Mouse (Mus musculus): ENCODE data around the gene Lekr1. TPM values are rescaled to one million over a fixed set of nuclear protein-coding genes. Genes with fewer than 3 reads are reported as not detected.

The Lekr1 gene
- polyA plus RNA-seq, 1 experiment from 2014 or later: 9.2 TPM

DNA sequence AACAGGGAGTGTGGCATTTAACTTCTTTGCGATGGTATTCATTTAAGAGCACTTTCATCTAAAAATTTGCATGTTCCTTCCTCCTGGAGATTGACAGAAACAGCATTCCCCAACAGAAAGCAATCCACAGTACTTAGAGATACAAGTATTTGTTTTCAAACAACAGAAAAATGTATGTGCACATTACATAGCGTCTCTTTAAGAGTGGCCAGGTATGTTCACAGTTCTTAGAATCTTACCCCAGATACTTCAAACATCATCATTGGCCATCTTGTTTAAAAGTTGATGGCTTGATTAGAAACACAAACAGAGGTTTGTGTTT is 38.4 kb upstream of the Lekr1 start:
- no peaks in the 10 kb centered on the region for H3K27me3 ChIP-seq (ENCODE audit: control insufficient read depth, insufficient read depth, low read length)

GRCm38 (mm10) chr3:65629565-65630112 is 36.4 kb upstream of the Lekr1 start:
- Histone ChIP-seq H3K36me3 (ENCODE audit: control insufficient read depth, insufficient read depth, low read length) (no peaks in the 10 kb centered on the region), H3K27me3 (ENCODE audit: control insufficient read depth, insufficient read depth, low read length) (no peaks in the 10 kb centered on the region), H3K27ac (replicated peaks in 1 of 2; ENCODE audit: control insufficient read depth in 1 of 2, insufficient read depth in 1 of 2, low read depth in 2 of 2, low read length in 2 of 2) (no peak overlapping the region), H3K9me3 (ENCODE audit: control insufficient read depth, low read length) (no peaks in the 10 kb centered on the region), H3K4me2 (ENCODE audit: low read length) (no peak overlapping the region), H3K9ac (ENCODE audit: low read length) (no peak overlapping the region), H3K4me3 (ENCODE audit: control insufficient read depth in 1 of 2, insufficient read depth in 1 of 2, low read depth in 1 of 2, low read length in 2 of 2) (no peak overlapping the region), H3K4me1 (ENCODE audit: control insufficient read depth in 2 of 2, insufficient read depth in 2 of 2, low read length in 2 of 2) (no peaks in the 10 kb centered on the region)
- WGBS: 80% methylated on average over 9 of the region's 9 CpGs
- no peak for ATAC-seq (ENCODE audit: insufficient number of reproducible peaks, insufficient read depth, low FRiP score, low read depth)

More for the DNA sequence above, 38.4 kb upstream of the Lekr1 start:
- Histone ChIP-seq H3K9me3 (ENCODE audit: control insufficient read depth, low read length) (0 out of 2 replicates have a peak, but pooled peaks cover under 1% of the 10 kb centered on the region), H3K36me3 (ENCODE audit: control insufficient read depth, insufficient read depth, low read length) (no peaks in the 10 kb centered on the region), H3K4me2 (ENCODE audit: low read length) (no peak overlapping the region), H3K9ac (ENCODE audit: low read length) (no peak overlapping the region), H3K4me1 (ENCODE audit: control insufficient read depth in 2 of 2, insufficient read depth in 2 of 2, low read length in 2 of 2) (no peaks in the 10 kb centered on the region), H3K4me3 (ENCODE audit: control insufficient read depth in 1 of 2, insufficient read depth in 1 of 2, low read depth in 1 of 2, low read length in 2 of 2) (no peak overlapping the region), H3K27ac (replicated peaks in 1 of 2; ENCODE audit: control insufficient read depth in 1 of 2, insufficient read depth in 1 of 2, low read depth in 2 of 2, low read length in 2 of 2) (no peak overlapping the region)
- WGBS: 84% methylated on average over 2 of the region's 2 CpGs
- no peak for ATAC-seq (ENCODE audit: insufficient number of reproducible peaks, insufficient read depth, low FRiP score, low read depth)

GRCm38 (mm10) chr3:65633604-65634003 is 32.4 kb upstream of the Lekr1 start:
- Histone ChIP-seq H3K27me3 (ENCODE audit: control insufficient read depth, insufficient read depth, low read length) (no peaks in the 10 kb centered on the region), H3K4me1 (ENCODE audit: control insufficient read depth in 2 of 2, insufficient read depth in 2 of 2, low read length in 2 of 2) (0 out of 4 replicates have a peak, but pooled peaks cover 0 to 2% of the 10 kb centered on the region in 2 experiments), H3K4me2 (ENCODE audit: low read length) (no peak overlapping the region), H3K36me3 (ENCODE audit: control insufficient read depth, insufficient read depth, low read length) (no peaks in the 10 kb centered on the region), H3K4me3 (ENCODE audit: control insufficient read depth in 1 of 2, insufficient read depth in 1 of 2, low read depth in 1 of 2, low read length in 2 of 2) (no peak overlapping the region), H3K9ac (ENCODE audit: low read length) (no peak overlapping the region), H3K9me3 (ENCODE audit: control insufficient read depth, low read length) (no peaks in the 10 kb centered on the region), H3K27ac (replicated peaks in 1 of 2; ENCODE audit: control insufficient read depth in 1 of 2, insufficient read depth in 1 of 2, low read depth in 2 of 2, low read length in 2 of 2) (no peak overlapping the region)
- no peak for ATAC-seq (ENCODE audit: insufficient number of reproducible peaks, insufficient read depth, low FRiP score, low read depth)
- 64% methylated on average over 4 of the region's 4 CpGs for WGBS

- Histone ChIP-seq H3K4me1 (ENCODE audit: control insufficient read depth in 2 of 2, insufficient read depth in 2 of 2, low read length in 2 of 2) (0 out of 4 replicates have a peak, but pooled peaks cover 0 to 2% of the 10 kb centered on the region in 2 experiments), H3K27me3 (ENCODE audit: control insufficient read depth, insufficient read depth, low read length) (no peaks in the 10 kb centered on the region), H3K4me2 (ENCODE audit: low read length) (peak overlapping the region; percentile 48), H3K27ac (replicated peaks in 1 of 2; ENCODE audit: control insufficient read depth in 1 of 2, insufficient read depth in 1 of 2, low read depth in 2 of 2, low read length in 2 of 2) (peak overlapping the region in 1 of 2 experiments; percentile 56; a peak in 1 of 4 replicates), H3K4me3 (ENCODE audit: control insufficient read depth in 1 of 2, insufficient read depth in 1 of 2, low read depth in 1 of 2, low read length in 2 of 2) (no peak overlapping the region), H3K9ac (ENCODE audit: low read length) (no peak overlapping the region), H3K36me3 (ENCODE audit: control insufficient read depth, insufficient read depth, low read length) (no peaks in the 10 kb centered on the region), H3K9me3 (ENCODE audit: control insufficient read depth, low read length) (no peaks in the 10 kb centered on the region)
- WGBS: 19% methylated on average over 9 of the region's 9 CpGs
- no peak for ATAC-seq (ENCODE audit: insufficient number of reproducible peaks, insufficient read depth, low FRiP score, low read depth)
Observed at GRCm38 (mm10) chr3:65635983-65636382, 30.0 kb upstream of the Lekr1 start.

- Histone ChIP-seq H3K27me3 (ENCODE audit: control insufficient read depth, insufficient read depth, low read length) (no peaks in the 10 kb centered on the region), H3K4me1 (ENCODE audit: control insufficient read depth in 2 of 2, insufficient read depth in 2 of 2, low read length in 2 of 2) (0 out of 4 replicates have a peak, but pooled peaks cover 0 to 2% of the 10 kb centered on the region in 2 experiments), H3K27ac (replicated peaks in 1 of 2; ENCODE audit: control insufficient read depth in 1 of 2, insufficient read depth in 1 of 2, low read depth in 2 of 2, low read length in 2 of 2) (no peak overlapping the region), H3K9me3 (ENCODE audit: control insufficient read depth, low read length) (no peaks in the 10 kb centered on the region), H3K9ac (ENCODE audit: low read length) (no peak overlapping the region), H3K4me3 (ENCODE audit: control insufficient read depth in 1 of 2, insufficient read depth in 1 of 2, low read depth in 1 of 2, low read length in 2 of 2) (no peak overlapping the region), H3K36me3 (ENCODE audit: control insufficient read depth, insufficient read depth, low read length) (no peaks in the 10 kb centered on the region), H3K4me2 (ENCODE audit: low read length) (no peak overlapping the region)
- WGBS: 86% methylated on average over 7 of the region's 7 CpGs
- ATAC-seq (ENCODE audit: insufficient number of reproducible peaks, insufficient read depth, low FRiP score, low read depth): no peak
Observed at GRCm38 (mm10) chr3:65637313-65637712, 28.7 kb upstream of the Lekr1 start.

DNA sequence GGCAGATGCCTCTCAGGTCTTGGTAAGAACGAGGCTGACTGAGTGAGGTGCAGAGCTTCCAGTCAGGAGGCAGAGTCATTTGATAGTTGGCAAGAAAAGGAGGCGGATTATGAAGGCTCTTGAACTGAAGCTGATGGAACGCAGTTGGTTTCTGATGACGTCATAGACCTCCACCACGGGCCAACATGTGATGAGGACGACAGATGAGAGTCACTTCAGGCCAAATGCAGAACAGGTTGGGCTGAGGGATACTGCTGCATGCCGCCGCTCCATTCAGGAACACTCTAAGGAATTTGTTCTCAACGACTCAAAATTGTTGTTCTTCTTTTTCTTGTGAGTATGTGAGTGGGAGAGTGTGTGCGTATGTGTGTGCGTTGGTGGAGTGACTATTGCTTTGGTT is 27.1 kb upstream of the Lekr1 start:
- Histone ChIP-seq H3K36me3 (ENCODE audit: control insufficient read depth, insufficient read depth, low read length) (no peaks in the 10 kb centered on the region), H3K4me1 (ENCODE audit: control insufficient read depth in 2 of 2, insufficient read depth in 2 of 2, low read length in 2 of 2) (0 out of 4 replicates have a peak, but pooled peaks cover 0 to 2% of the 10 kb centered on the region in 2 experiments), H3K9ac (ENCODE audit: low read length) (no peak overlapping the region), H3K27ac (replicated peaks in 1 of 2; ENCODE audit: control insufficient read depth in 1 of 2, insufficient read depth in 1 of 2, low read depth in 2 of 2, low read length in 2 of 2) (no peak overlapping the region), H3K4me3 (ENCODE audit: control insufficient read depth in 1 of 2, insufficient read depth in 1 of 2, low read depth in 1 of 2, low read length in 2 of 2) (no peak overlapping the region), H3K9me3 (ENCODE audit: control insufficient read depth, low read length) (no peaks in the 10 kb centered on the region), H3K4me2 (ENCODE audit: low read length) (no peak overlapping the region), H3K27me3 (ENCODE audit: control insufficient read depth, insufficient read depth, low read length) (no peaks in the 10 kb centered on the region)
- 66% methylated on average over 11 of the region's 11 CpGs for WGBS
- no peak for ATAC-seq (ENCODE audit: insufficient number of reproducible peaks, insufficient read depth, low FRiP score, low read depth)

GRCm38 (mm10) chr3:65639454-65640014 is 26.5 kb upstream of the Lekr1 start:
- H3K4me2 ChIP-seq (ENCODE audit: low read length): no peak overlapping the region
- ATAC-seq (ENCODE audit: insufficient number of reproducible peaks, insufficient read depth, low FRiP score, low read depth): no peak
- H3K9ac ChIP-seq (ENCODE audit: low read length): no peak overlapping the region
- H3K9me3 ChIP-seq (ENCODE audit: control insufficient read depth, low read length): no peaks in the 10 kb centered on the region
- H3K4me1 ChIP-seq (ENCODE audit: control insufficient read depth in 2 of 2, insufficient read depth in 2 of 2, low read length in 2 of 2): 0 out of 4 replicates have a peak, but pooled peaks cover 0 to 2% of the 10 kb centered on the region in 2 experiments
- H3K36me3 ChIP-seq (ENCODE audit: control insufficient read depth, insufficient read depth, low read length): no peaks in the 10 kb centered on the region
- H3K4me3 ChIP-seq (ENCODE audit: control insufficient read depth in 1 of 2, insufficient read depth in 1 of 2, low read depth in 1 of 2, low read length in 2 of 2): no peak overlapping the region
- no peaks in the 10 kb centered on the region for H3K27me3 ChIP-seq (ENCODE audit: control insufficient read depth, insufficient read depth, low read length)
- WGBS: 82% methylated on average over 5 of the region's 5 CpGs
- H3K27ac ChIP-seq (replicated peaks in 1 of 2; ENCODE audit: control insufficient read depth in 1 of 2, insufficient read depth in 1 of 2, low read depth in 2 of 2, low read length in 2 of 2): no peak overlapping the region

DNA sequence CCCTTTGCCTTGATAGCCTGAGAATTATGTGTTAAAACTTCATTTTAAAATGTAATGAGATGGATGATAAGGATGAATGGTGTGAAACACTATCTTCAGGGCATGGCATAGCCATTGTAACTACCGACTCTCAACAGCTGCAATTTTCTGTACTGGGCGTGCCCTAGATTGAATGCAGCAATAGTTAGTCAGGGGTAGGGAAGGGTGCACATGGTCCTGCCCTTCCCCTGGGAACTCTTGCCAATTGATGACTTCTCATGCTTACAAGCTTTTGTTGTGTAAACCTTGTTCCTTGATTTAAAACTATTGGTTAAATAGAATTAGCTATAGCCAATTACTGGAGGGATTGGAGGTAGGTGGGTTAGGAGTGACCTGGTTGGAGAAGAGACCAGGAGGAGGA is 23.1 kb upstream of the Lekr1 start:
- 81% methylated on average over 2 of the region's 2 CpGs for WGBS
- no peak overlapping the region for H3K4me3 ChIP-seq (ENCODE audit: control insufficient read depth in 1 of 2, insufficient read depth in 1 of 2, low read depth in 1 of 2, low read length in 2 of 2)
- H3K4me1 ChIP-seq (ENCODE audit: control insufficient read depth in 2 of 2, insufficient read depth in 2 of 2, low read length in 2 of 2): no peaks in the 10 kb centered on the region
- no peak overlapping the region for H3K27ac ChIP-seq (replicated peaks in 1 of 2; ENCODE audit: control insufficient read depth in 1 of 2, insufficient read depth in 1 of 2, low read depth in 2 of 2, low read length in 2 of 2)
- H3K36me3 ChIP-seq (ENCODE audit: control insufficient read depth, insufficient read depth, low read length): no peaks in the 10 kb centered on the region
- no peak for ATAC-seq (ENCODE audit: insufficient number of reproducible peaks, insufficient read depth, low FRiP score, low read depth)
- H3K9ac ChIP-seq (ENCODE audit: low read length): no peak overlapping the region
- no peak overlapping the region for H3K4me2 ChIP-seq (ENCODE audit: low read length)
- H3K9me3 ChIP-seq (ENCODE audit: control insufficient read depth, low read length): no peaks in the 10 kb centered on the region
- no peaks in the 10 kb centered on the region for H3K27me3 ChIP-seq (ENCODE audit: control insufficient read depth, insufficient read depth, low read length)

Measured in heart, embryonic 14.5 days (tissue).